Comparison of ENCODE assay signal across 19 mouse cellular contexts in the genomic region with DNA sequence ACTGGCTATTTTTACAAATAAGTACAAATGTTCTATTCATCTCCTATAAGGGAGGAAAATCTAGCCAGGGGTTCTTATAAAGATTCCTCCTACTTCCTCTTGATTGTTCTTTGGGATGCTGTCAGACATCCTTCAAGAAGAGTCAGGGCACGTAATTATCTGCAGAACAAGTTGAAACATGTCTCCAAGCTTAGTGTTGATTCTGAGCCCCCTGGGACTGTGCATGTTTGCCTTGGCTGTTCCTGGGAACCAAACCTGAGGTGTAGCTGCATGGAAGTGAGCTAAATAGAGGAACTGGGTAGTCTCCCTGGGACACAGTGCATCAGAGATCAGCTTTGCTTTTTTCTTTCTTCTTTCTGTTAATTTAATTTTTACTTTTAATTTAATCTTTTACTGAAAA.
A peak's percentile ranks its signal among the peaks of the same experiment; 100 is the strongest.
DNase-seq lines count a peak whose midpoint lies in the region; ATAC-seq lines count a peak whose summit lies in the region.
"Had no signal": no experiment of that assay in that cellular context is flagged by ENCODE, and none has a peak within 500 bp of the region (broad histone marks: within the 10 kb centered on the region; RNA-seq: fewer than 3 reads in every experiment).

No protein-coding gene starts in this region.

- H3K4me3 ChIP-seq in hindbrain, embryonic 10.5 days: no peak overlapping the region
- H3K4me3 ChIP-seq in hindbrain, embryonic 16.5 days (ENCODE audit: low read length): no peak overlapping the region
- no peak overlapping the region for H3K4me3 ChIP-seq in embryonic facial prominence, embryonic 14.5 days (ENCODE audit: low read depth, low read length)
- H3K4me3 ChIP-seq: embryonic facial prominence, embryonic 13.5 days; forebrain, embryonic 15.5 days; heart, adult 2 months; heart, embryonic 12.5 days; hindbrain, embryonic 15.5 days had no signal

- ATAC-seq in hindbrain, embryonic 16.5 days: no peak
- ATAC-seq in embryonic facial prominence, embryonic 14.5 days (ENCODE audit: low read depth): no peak
- ATAC-seq: forebrain, embryonic 15.5 days; inflammation-experienced regulatory T-cells, adult 6 months; intestine, postnatal 0 days had no signal

- no peak overlapping the region for H3K27ac ChIP-seq in hindbrain, embryonic 10.5 days
- no peak overlapping the region for H3K27ac ChIP-seq in hindbrain, embryonic 16.5 days (ENCODE audit: low read depth, low read length)
- no peak overlapping the region for H3K27ac ChIP-seq in embryonic facial prominence, embryonic 14.5 days (replicated peaks; ENCODE audit: low read depth, low read length)
- H3K27ac ChIP-seq: embryonic facial prominence, embryonic 13.5 days; forebrain, embryonic 15.5 days; heart, adult 2 months; hindbrain, embryonic 15.5 days had no signal

- no peaks in the 10 kb centered on the region for H3K36me3 ChIP-seq in hindbrain, embryonic 10.5 days
- H3K36me3 ChIP-seq in hindbrain, embryonic 16.5 days (ENCODE audit: control insufficient read depth, insufficient read depth, low read length): no peaks in the 10 kb centered on the region
- no peaks in the 10 kb centered on the region for H3K36me3 ChIP-seq in embryonic facial prominence, embryonic 14.5 days (ENCODE audit: control insufficient read depth, insufficient read depth, low read length)
- H3K36me3 ChIP-seq: embryonic facial prominence, embryonic 13.5 days; forebrain, embryonic 15.5 days; G1E; heart, embryonic 12.5 days; hindbrain, embryonic 15.5 days had no signal

- H3K9ac ChIP-seq in hindbrain, embryonic 16.5 days (ENCODE audit: low read depth, low read length): no peak overlapping the region
- H3K9ac ChIP-seq in embryonic facial prominence, embryonic 14.5 days (ENCODE audit: low read depth, low read length): no peak overlapping the region
- H3K9ac ChIP-seq: embryonic facial prominence, embryonic 13.5 days; forebrain, embryonic 15.5 days; heart, embryonic 12.5 days; hindbrain, embryonic 15.5 days had no signal

- 58% methylated on average over 1 of the region's 1 CpGs for WGBS in hindbrain, embryonic 10.5 days
- WGBS in hindbrain, embryonic 16.5 days: 43% methylated on average over 1 of the region's 1 CpGs
- 25% methylated on average over 1 of the region's 1 CpGs for WGBS in embryonic facial prominence, embryonic 14.5 days

- no peaks in the 10 kb centered on the region for H3K9me3 ChIP-seq in hindbrain, embryonic 10.5 days
- H3K9me3 ChIP-seq in hindbrain, embryonic 16.5 days (ENCODE audit: control insufficient read depth, low read length): no peaks in the 10 kb centered on the region
- H3K9me3 ChIP-seq in embryonic facial prominence, embryonic 14.5 days (ENCODE audit: control insufficient read depth, low read length): no peaks in the 10 kb centered on the region
- H3K9me3 ChIP-seq: embryonic facial prominence, embryonic 13.5 days; forebrain, embryonic 15.5 days; G1E; heart, embryonic 12.5 days; hindbrain, embryonic 15.5 days had no signal

- H3K4me1 ChIP-seq in hindbrain, embryonic 10.5 days (replicated peaks): no peaks in the 10 kb centered on the region
- no peaks in the 10 kb centered on the region for H3K4me1 ChIP-seq in hindbrain, embryonic 16.5 days (ENCODE audit: control insufficient read depth, insufficient read depth, low read depth, low read length)
- no peaks in the 10 kb centered on the region for H3K4me1 ChIP-seq in embryonic facial prominence, embryonic 14.5 days (ENCODE audit: control insufficient read depth, insufficient read depth, low read length)
- H3K4me1 ChIP-seq: embryonic facial prominence, embryonic 13.5 days; forebrain, embryonic 15.5 days; heart, embryonic 12.5 days; hindbrain, embryonic 15.5 days had no signal

- DNase-seq in hindbrain, embryonic 10.5 days (ENCODE audit: low spot score): peak; percentile 5
- peak; percentile 8 for DNase-seq in brain, adult 2 months (ENCODE audit: low read depth, low spot score)
- peak; percentile 59 for DNase-seq in embryo, embryonic 10 days (ENCODE audit: low spot score)
- peak; percentile 16 for DNase-seq in embryonic facial prominence, embryonic 14.5 days (ENCODE audit: low spot score)
- DNase-seq in ovary, adult 18-20 months (ENCODE audit: low spot score): no peak
- DNase-seq in adrenal gland, postnatal 10 days: no peak
- DNase-seq: adrenal gland, postnatal 14 days; cerebellum, adult 2 months; cerebellum, postnatal 14 days; heart, adult 2 months; kidney, adult 8-10 months had no signal

- H3K4me2 ChIP-seq in hindbrain, embryonic 16.5 days (ENCODE audit: low read length): no peak overlapping the region
- no peak overlapping the region for H3K4me2 ChIP-seq in embryonic facial prominence, embryonic 14.5 days (ENCODE audit: low read depth, low read length)
- H3K4me2 ChIP-seq: embryonic facial prominence, embryonic 13.5 days; forebrain, embryonic 15.5 days; heart, embryonic 12.5 days; hindbrain, embryonic 15.5 days had no signal

- H3K27me3 ChIP-seq in hindbrain, embryonic 10.5 days (ENCODE audit: insufficient read depth, poor library complexity, severe bottlenecking): no peaks in the 10 kb centered on the region
- H3K27me3 ChIP-seq in hindbrain, embryonic 16.5 days (replicated peaks; ENCODE audit: control insufficient read depth, insufficient read depth, low read length): no peaks in the 10 kb centered on the region
- H3K27me3 ChIP-seq in embryonic facial prominence, embryonic 14.5 days (replicated peaks; ENCODE audit: control insufficient read depth, insufficient read depth, low read length): no peaks in the 10 kb centered on the region
- H3K27me3 ChIP-seq: embryonic facial prominence, embryonic 13.5 days; forebrain, embryonic 15.5 days; heart, embryonic 12.5 days; hindbrain, embryonic 15.5 days had no signal

Comparison
In these comparisons a context has a peak if more than half of its experiments do, and no peak if none do; other contexts are left out.
1. DNase-seq: peak in hindbrain, embryonic 10.5 days (single experiment), brain, adult 2 months (single experiment), embryo, embryonic 10 days (single experiment) and embryonic facial prominence, embryonic 14.5 days (single experiment); none in ovary, adult 18-20 months (single experiment) and adrenal gland, postnatal 10 days (single experiment).